Mouse (Mus musculus) liver, embryonic 14 days (tissue): Measurements from ENCODE around the gene Gpr107. TPM values are rescaled to one million over a fixed set of nuclear protein-coding genes. Genes with fewer than 3 reads are reported as not detected.

Source experiments
- polyA plus RNA-seq: library from polyadenylated mRNA; depleted of rRNA; stranded (reverse); fragments of >200 nt; gene quantifications from 2 replicates; pipeline ENCODE4 v1.2.3, GENCODE M21; 2012; rRNA removed

Gpr107 gene
- polyA plus RNA-seq = 5.4 and 5.9 TPM in 2 replicates

GRCm38 (mm10) chr2:31151892-31152812, at the start of gene Gpr107:
Gene Gpr107 (plus strand): TSS chr2:31152316.

GRCm38 (mm10) chr2:31141867-31142454, 10.2 kb upstream of the Gpr107 start, which contains the start of gene Fnbp1:
Gene Fnbp1 (minus strand): TSS chr2:31142008.

GRCm38 (mm10) chr2:31245491-31246141, 93.5 kb downstream of the Gpr107 start, which contains the start of gene Ncs1:
Gene Ncs1 (plus strand): TSS chr2:31245823.

Other genes with a start within 250 kb of the Gpr107 start
- 0.11 and 0.12 TPM in 2 replicates for gene Ptges, start 222.5 kb upstream of the Gpr107 start, polyA plus RNA-seq
- gene Tor1b, start 199.4 kb upstream of the Gpr107 start, polyA plus RNA-seq = 14.1 and 16.4 TPM in 2 replicates
- gene Tor1a, start 184.4 kb upstream of the Gpr107 start, polyA plus RNA-seq = 24.6 and 30.5 TPM in 2 replicates
- 26.6 and 28.3 TPM in 2 replicates for gene BC005624, start 170.1 kb upstream of the Gpr107 start, polyA plus RNA-seq
- 2.3 and 2.8 TPM in 2 replicates for gene Usp20, start 170.0 kb upstream of the Gpr107 start, polyA plus RNA-seq
- 6.8 and 7.6 TPM in 2 replicates for gene Fnbp1, start 10.3 kb upstream of the Gpr107 start, polyA plus RNA-seq
- 0.37 and 0.45 TPM in 2 replicates for gene Ncs1, start 93.5 kb downstream of the Gpr107 start, polyA plus RNA-seq
- gene Hmcn2, start 162.1 kb downstream of the Gpr107 start, polyA plus RNA-seq = 0.20 TPM in 2 replicates